Mouse (Mus musculus): ENCODE results near the gene Rps16. TPM values are rescaled to one million over a fixed set of nuclear protein-coding genes. Genes with fewer than 3 reads are reported as not detected.

Rps16 gene
- polyA plus RNA-seq, 1 experiment: 4,542 TPM

- no peaks in the 10 kb centered on the region for H3K27me3 ChIP-seq (ENCODE audit: control insufficient read depth, insufficient read depth, insufficient read length)
- peaks cover 5% of the 10 kb centered on the region for H3K79me2 ChIP-seq (ENCODE audit: control insufficient read depth, insufficient read depth)
- peak overlapping the region; percentile 92 for H3K4me2 ChIP-seq (ENCODE audit: low read depth)
- no peak overlapping the region for H3ac ChIP-seq (ENCODE audit: control insufficient read depth, insufficient read length)
- H3K4me3 ChIP-seq: peak overlapping the region; percentile 30
- TF ChIP-seq TCF3 (IDR thresholded peaks at IDR 0.05; ENCODE audit: insufficient read length, low read depth): no peak
- 0 out of 2 replicates have a peak, but pooled peaks have one; percentile 8 for TF ChIP-seq CEBPB (IDR thresholded peaks at IDR 0.05; ENCODE audit: insufficient read depth, poor library complexity, severe bottlenecking)
- TF ChIP-seq E2F4 (IDR thresholded peaks at IDR 0.05; ENCODE audit: insufficient read depth): no peak
- TF ChIP-seq USF1 (IDR thresholded peaks at IDR 0.05; ENCODE audit: low read depth): peak; percentile 75
- TF ChIP-seq MYOD1 (IDR thresholded peaks at IDR 0.05; ENCODE audit: control insufficient read depth in 1 of 3, insufficient read length in 2 of 3, low read depth in 2 of 3): peak in 2 of 3 experiments; percentile 1 to 3
- no peak for TF ChIP-seq REST (IDR thresholded peaks at IDR 0.05; ENCODE audit: insufficient read depth, insufficient read length)
- TF ChIP-seq MYOG (IDR thresholded peaks at IDR 0.05; ENCODE audit: control insufficient read depth in 1 of 3, insufficient read depth in 1 of 3, insufficient read length in 2 of 3, low read depth in 2 of 3): peak in 2 of 3 experiments; percentile 27 to 66
- no peak for TF ChIP-seq TCF12 (IDR thresholded peaks at IDR 0.05; ENCODE audit: insufficient read depth, poor library complexity, severe bottlenecking)
- TF ChIP-seq POLR2AphosphoS2 (IDR thresholded peaks at IDR 0.05; ENCODE audit: insufficient read length, low read depth): peak; percentile 31
- no peak for TF ChIP-seq MAX (IDR thresholded peaks at IDR 0.05; ENCODE audit: low read depth)
- TF ChIP-seq POLR2A (IDR thresholded peaks at IDR 0.05; ENCODE audit: insufficient read length, low read depth): peak; percentile 12
- no peak for TF ChIP-seq SRF (IDR thresholded peaks at IDR 0.05; ENCODE audit: control insufficient read depth, insufficient read length, low read depth)
- no peaks in the 10 kb centered on the region for H3K36me3 ChIP-seq (ENCODE audit: control insufficient read depth, insufficient read depth)
Observed at GRCm38 (mm10) chr7:28382981-28383396, 32.5 kb downstream of the Rps16 start.

DNA sequence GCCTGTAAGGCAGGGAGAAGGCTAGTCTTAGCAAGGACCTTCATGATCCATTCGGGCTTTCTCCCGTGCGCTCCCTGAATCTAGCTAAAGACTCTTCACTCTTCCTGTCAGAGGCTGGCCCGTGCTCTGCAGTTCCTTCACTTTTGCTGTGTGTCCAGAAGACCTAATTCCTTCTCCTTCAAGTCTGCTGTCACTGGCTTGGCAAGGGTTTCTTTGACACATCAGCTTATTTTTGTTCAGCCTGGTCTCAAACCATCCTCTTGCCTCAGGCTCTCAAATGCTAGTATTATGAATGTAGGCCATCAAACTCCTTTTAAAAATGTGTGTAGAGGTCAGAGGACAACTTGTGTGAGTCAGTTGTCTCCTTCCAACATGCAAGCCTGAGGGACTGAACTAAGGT, 33.2 kb downstream of the Rps16 start:
- peak overlapping the region; percentile 27 for H3K4me2 ChIP-seq (ENCODE audit: low read depth)
- TF ChIP-seq POLR2AphosphoS2 (IDR thresholded peaks at IDR 0.05; ENCODE audit: insufficient read length, low read depth) (peak; percentile 8), MAX (IDR thresholded peaks at IDR 0.05; ENCODE audit: low read depth) (no peak)

DNA sequence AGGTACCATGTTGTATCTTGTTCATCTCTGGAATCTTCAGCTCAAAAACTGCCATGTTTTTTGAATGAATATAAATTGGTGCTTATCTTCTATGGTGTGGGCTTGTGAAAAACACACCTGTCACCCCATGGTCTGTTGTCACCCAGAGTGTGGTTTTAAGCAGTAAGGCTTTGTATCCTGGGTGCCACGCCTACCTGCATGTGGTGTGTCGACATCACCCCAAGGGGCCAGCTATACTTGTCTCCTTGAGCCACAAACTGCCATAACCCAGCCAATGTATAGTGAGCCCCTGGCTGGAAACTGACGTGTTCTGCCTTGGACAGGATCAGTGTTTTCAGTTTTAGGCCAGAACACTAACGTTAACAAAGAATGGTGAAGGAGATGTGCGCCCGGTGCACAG, 33.7 kb downstream of the Rps16 start:
- Histone ChIP-seq H3K27me3 (ENCODE audit: control insufficient read depth, insufficient read depth, insufficient read length) (no peaks in the 10 kb centered on the region), H3K4me3 (no peak overlapping the region), H3K79me2 (ENCODE audit: control insufficient read depth, insufficient read depth) (no peaks in the 10 kb centered on the region), H3K36me3 (ENCODE audit: control insufficient read depth, insufficient read depth) (no peaks in the 10 kb centered on the region), H3K4me2 (ENCODE audit: low read depth) (no peak overlapping the region), H3ac (ENCODE audit: control insufficient read depth, insufficient read length) (no peak overlapping the region)
- TF ChIP-seq MAX (IDR thresholded peaks at IDR 0.05; ENCODE audit: low read depth) (no peak), MYOG (IDR thresholded peaks at IDR 0.05; ENCODE audit: control insufficient read depth in 1 of 3, insufficient read depth in 1 of 3, insufficient read length in 2 of 3, low read depth in 2 of 3) (peak in 1 of 3 experiments; percentile 46), POLR2A (IDR thresholded peaks at IDR 0.05; ENCODE audit: insufficient read length, low read depth) (no peak), POLR2AphosphoS2 (IDR thresholded peaks at IDR 0.05; ENCODE audit: insufficient read length, low read depth) (no peak), REST (IDR thresholded peaks at IDR 0.05; ENCODE audit: insufficient read depth, insufficient read length) (no peak), USF1 (IDR thresholded peaks at IDR 0.05; ENCODE audit: low read depth) (no peak), TCF12 (IDR thresholded peaks at IDR 0.05; ENCODE audit: insufficient read depth, poor library complexity, severe bottlenecking) (no peak), SRF (IDR thresholded peaks at IDR 0.05; ENCODE audit: control insufficient read depth, insufficient read length, low read depth) (no peak), TCF3 (IDR thresholded peaks at IDR 0.05; ENCODE audit: insufficient read length, low read depth) (no peak), E2F4 (IDR thresholded peaks at IDR 0.05; ENCODE audit: insufficient read depth) (no peak), CEBPB (IDR thresholded peaks at IDR 0.05; ENCODE audit: insufficient read depth, poor library complexity, severe bottlenecking) (no peak), MYOD1 (IDR thresholded peaks at IDR 0.05; ENCODE audit: control insufficient read depth in 1 of 3, insufficient read length in 2 of 3, low read depth in 2 of 3) (peak in 1 of 3 experiments; percentile 49)

More for the DNA sequence above, 33.2 kb downstream of the Rps16 start:
- H3ac ChIP-seq (ENCODE audit: control insufficient read depth, insufficient read length): no peak overlapping the region
- H3K4me3 ChIP-seq: no peak overlapping the region
- H3K27me3 ChIP-seq (ENCODE audit: control insufficient read depth, insufficient read depth, insufficient read length): no peaks in the 10 kb centered on the region
- H3K36me3 ChIP-seq (ENCODE audit: control insufficient read depth, insufficient read depth): no peaks in the 10 kb centered on the region
- H3K79me2 ChIP-seq (ENCODE audit: control insufficient read depth, insufficient read depth): no peaks in the 10 kb centered on the region

GRCm38 (mm10) chr7:28385196-28385595, 34.7 kb downstream of the Rps16 start:
- no peak overlapping the region for H3K4me3 ChIP-seq

GRCm38 (mm10) chr7:28386007-28386406, 35.6 kb downstream of the Rps16 start:
- Histone ChIP-seq H3K4me3 (no peak overlapping the region), H3K79me2 (ENCODE audit: control insufficient read depth, insufficient read depth) (peaks cover 2% of the 10 kb centered on the region), H3K4me2 (ENCODE audit: low read depth) (no peak overlapping the region), H3ac (ENCODE audit: control insufficient read depth, insufficient read length) (no peak overlapping the region), H3K27me3 (ENCODE audit: control insufficient read depth, insufficient read depth, insufficient read length) (no peaks in the 10 kb centered on the region), H3K36me3 (ENCODE audit: control insufficient read depth, insufficient read depth) (peaks cover 3% of the 10 kb centered on the region)
- TF ChIP-seq MYOD1 (IDR thresholded peaks at IDR 0.05; ENCODE audit: control insufficient read depth in 1 of 3, insufficient read length in 2 of 3, low read depth in 2 of 3) (no peak), TCF12 (IDR thresholded peaks at IDR 0.05; ENCODE audit: insufficient read depth, poor library complexity, severe bottlenecking) (no peak), SRF (IDR thresholded peaks at IDR 0.05; ENCODE audit: control insufficient read depth, insufficient read length, low read depth) (no peak), POLR2A (IDR thresholded peaks at IDR 0.05; ENCODE audit: insufficient read length, low read depth) (no peak), CEBPB (IDR thresholded peaks at IDR 0.05; ENCODE audit: insufficient read depth, poor library complexity, severe bottlenecking) (no peak), MYOG (IDR thresholded peaks at IDR 0.05; ENCODE audit: control insufficient read depth in 1 of 3, insufficient read depth in 1 of 3, insufficient read length in 2 of 3, low read depth in 2 of 3) (no peak), POLR2AphosphoS2 (IDR thresholded peaks at IDR 0.05; ENCODE audit: insufficient read length, low read depth) (no peak), USF1 (IDR thresholded peaks at IDR 0.05; ENCODE audit: low read depth) (no peak), REST (IDR thresholded peaks at IDR 0.05; ENCODE audit: insufficient read depth, insufficient read length) (no peak), MAX (IDR thresholded peaks at IDR 0.05; ENCODE audit: low read depth) (no peak), TCF3 (IDR thresholded peaks at IDR 0.05; ENCODE audit: insufficient read length, low read depth) (no peak), E2F4 (IDR thresholded peaks at IDR 0.05; ENCODE audit: insufficient read depth) (no peak)

More at GRCm38 (mm10) chr7:28385196-28385595, 34.7 kb downstream of the Rps16 start:
- Histone ChIP-seq H3K36me3 (ENCODE audit: control insufficient read depth, insufficient read depth) (peaks cover 3% of the 10 kb centered on the region), H3K4me2 (ENCODE audit: low read depth) (no peak overlapping the region), H3K79me2 (ENCODE audit: control insufficient read depth, insufficient read depth) (no peaks in the 10 kb centered on the region), H3K27me3 (ENCODE audit: control insufficient read depth, insufficient read depth, insufficient read length) (no peaks in the 10 kb centered on the region), H3ac (ENCODE audit: control insufficient read depth, insufficient read length) (no peak overlapping the region)
- TF ChIP-seq TCF12 (IDR thresholded peaks at IDR 0.05; ENCODE audit: insufficient read depth, poor library complexity, severe bottlenecking) (no peak), CEBPB (IDR thresholded peaks at IDR 0.05; ENCODE audit: insufficient read depth, poor library complexity, severe bottlenecking) (no peak), TCF3 (IDR thresholded peaks at IDR 0.05; ENCODE audit: insufficient read length, low read depth) (no peak), USF1 (IDR thresholded peaks at IDR 0.05; ENCODE audit: low read depth) (no peak), MYOD1 (IDR thresholded peaks at IDR 0.05; ENCODE audit: control insufficient read depth in 1 of 3, insufficient read length in 2 of 3, low read depth in 2 of 3) (no peak), SRF (IDR thresholded peaks at IDR 0.05; ENCODE audit: control insufficient read depth, insufficient read length, low read depth) (no peak), MAX (IDR thresholded peaks at IDR 0.05; ENCODE audit: low read depth) (no peak), POLR2AphosphoS2 (IDR thresholded peaks at IDR 0.05; ENCODE audit: insufficient read length, low read depth) (no peak), MYOG (IDR thresholded peaks at IDR 0.05; ENCODE audit: control insufficient read depth in 1 of 3, insufficient read depth in 1 of 3, insufficient read length in 2 of 3, low read depth in 2 of 3) (no peak)
